Mouse (Mus musculus) megakaryocyte progenitor cell, adult 5-6 weeks (primary cell): ENCODE measurements around the gene Hdac4. TPM values are rescaled to one million over a fixed set of nuclear protein-coding genes. Genes with fewer than 3 reads are reported as not detected.

Source experiments
- ATAC-seq: replicated peaks from 2 replicates; pipeline ENCODE4 v1.8.0; 2016; ENCODE audit warnings: mild to moderate bottlenecking, moderate TSS enrichment, inconsistent platforms; ENCODE audit not compliant: poor library complexity
- total RNA-seq, 2 experiments: library from RNA; stranded (forward) in 1 of 2; stranded (reverse) in 1 of 2; fragments of 157-497, 149-512 nt in 1 of 2; fragments of 200-1000 nt in 1 of 2; gene quantifications; 2 replicates each; pipeline versions ENCODE4 v1.2.3 to v1.2.4; 2015 to 2017

Hdac4 gene
- total RNA-seq, 2 experiments from 2014 or later = 8.4 to 22.6 TPM

DNA sequence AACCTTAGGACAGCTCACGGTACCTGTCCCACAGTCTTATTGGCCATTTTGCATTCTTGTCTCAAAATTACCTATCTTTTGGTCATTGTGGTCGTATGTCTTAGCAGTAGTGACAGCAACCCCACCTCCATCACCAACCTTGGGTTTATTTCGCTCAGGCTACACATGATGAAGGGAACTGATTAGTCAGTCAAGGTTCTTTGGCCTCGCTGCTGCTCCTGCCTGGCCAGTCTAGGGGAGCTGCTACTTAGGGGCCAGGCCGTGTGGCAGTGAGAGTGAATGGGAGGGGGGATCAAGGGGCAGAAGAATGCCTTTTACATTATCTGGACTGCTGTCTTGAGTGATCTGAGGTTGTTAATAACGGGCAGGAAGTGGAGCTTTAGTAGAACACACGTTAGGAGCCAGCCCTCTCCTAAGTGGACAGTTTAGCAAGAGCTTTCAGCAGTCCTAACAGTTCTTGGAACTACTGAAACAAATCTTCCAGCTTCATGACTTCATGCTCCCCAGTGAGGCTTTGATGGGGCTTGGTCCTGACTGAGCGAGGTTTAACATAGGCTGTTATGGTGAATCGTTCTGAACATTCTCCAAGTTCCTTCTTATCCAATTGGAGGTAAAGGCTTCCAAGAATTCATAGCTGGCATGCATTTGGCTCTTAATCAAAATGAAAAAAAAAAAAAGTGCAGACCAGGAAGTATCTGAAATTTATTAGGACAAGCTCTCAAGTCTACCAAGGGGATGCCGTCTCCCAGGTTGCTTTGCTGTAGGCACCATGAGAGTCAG lies 267.8 kb downstream of the Hdac4 start:
- ATAC-seq = no peak

DNA sequence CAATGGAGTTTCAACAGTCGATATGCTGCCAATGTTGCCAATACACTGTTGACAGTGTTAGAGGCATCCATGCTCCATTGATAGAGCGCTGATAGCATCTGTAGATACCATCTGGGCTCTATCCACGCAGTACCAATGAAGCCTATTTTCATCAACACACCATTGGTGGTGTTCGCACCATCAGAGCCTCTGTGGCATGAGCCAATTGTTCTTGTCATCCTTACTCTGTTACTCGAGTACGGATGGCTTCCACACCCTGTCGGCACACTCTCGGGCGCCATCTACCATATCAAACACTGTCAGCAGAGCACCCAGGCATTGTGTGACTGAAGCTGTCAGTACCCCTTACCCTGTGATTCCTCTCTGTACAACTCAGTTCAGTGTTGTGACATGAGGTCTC lies 271.9 kb downstream of the Hdac4 start:
- no peak for ATAC-seq

DNA sequence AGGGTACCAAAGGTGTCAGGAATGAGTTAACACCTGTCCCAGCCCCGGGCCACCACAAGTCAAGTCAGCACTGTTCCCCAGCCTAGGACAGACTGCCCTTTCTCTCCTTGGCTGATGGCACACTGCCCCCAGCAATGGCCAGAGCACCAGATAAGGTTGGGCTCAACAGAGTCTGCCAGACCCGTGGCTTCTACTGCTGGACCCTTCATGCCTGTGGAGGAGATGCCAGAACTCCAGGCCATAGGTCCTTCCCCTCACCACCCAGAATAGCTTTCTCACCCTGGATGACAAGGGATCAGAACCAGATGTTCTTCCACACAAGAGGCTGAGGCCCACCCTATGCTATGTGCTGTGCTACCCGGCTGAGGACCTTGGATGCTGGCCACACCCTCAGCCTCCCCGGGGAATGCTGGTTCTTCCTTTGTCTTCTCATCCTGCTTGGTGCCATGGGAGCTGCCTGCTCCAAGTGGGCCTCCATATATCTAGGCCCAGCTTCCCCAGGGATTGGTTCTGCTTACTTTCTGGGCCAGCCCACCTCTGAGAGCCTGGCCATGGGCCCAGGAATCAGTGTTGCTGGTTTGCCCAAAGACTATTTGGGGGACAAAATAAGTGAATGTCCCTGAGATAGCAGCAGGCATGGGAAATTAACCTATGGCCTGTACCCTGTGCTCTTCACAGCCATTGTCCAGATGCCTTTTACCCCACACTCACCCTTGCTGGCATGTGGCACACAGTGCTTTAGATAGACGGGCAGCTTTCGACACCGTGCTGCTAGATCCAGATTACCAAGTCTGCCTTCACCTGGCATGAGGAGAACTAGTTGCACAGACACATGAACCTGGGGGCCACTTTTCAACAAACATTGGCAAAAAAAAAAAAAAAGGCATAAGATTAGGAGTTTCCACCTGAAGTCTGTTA lies 273.0 kb downstream of the Hdac4 start:
- no peak for ATAC-seq

DNA sequence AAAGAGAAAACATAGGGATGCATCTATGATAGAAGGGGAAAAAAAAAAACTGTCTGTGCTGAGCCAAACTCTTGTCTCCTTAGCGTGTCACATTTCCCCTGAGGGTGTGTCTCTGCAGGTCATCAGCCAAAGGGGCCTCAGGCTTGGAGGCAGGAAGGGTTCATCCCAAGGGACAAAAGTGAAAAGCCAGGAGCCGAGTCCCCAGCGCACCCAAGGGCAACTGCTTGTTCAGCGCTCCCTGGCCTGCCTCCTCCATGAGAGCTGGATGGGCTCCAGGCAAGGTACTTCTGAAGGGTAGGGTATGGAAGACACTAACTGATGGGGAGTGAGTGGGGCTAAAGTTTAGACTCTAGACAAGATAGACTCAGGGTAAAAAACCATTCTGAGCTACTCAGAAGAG lies 273.8 kb downstream of the Hdac4 start:
- no peak for ATAC-seq

DNA sequence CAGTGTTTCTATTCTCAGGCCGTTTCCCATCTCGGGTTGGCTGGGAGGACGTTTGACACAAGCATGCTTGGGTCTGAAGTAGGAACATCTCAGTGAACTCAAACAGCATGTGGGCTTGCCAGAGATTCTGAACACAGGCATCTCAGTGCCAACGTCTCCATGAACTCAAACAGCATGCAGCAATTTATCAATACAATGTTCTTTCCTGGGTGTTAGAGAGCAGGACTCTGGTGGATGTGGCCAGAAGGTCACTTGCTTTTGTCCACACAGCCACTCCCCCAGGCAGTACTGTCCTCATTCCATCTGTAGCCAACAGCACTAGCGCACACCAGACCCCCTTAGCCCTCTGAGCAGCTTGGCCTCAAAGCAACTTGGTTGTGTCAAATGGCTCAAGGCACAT lies 274.2 kb downstream of the Hdac4 start:
- no peak for ATAC-seq

DNA sequence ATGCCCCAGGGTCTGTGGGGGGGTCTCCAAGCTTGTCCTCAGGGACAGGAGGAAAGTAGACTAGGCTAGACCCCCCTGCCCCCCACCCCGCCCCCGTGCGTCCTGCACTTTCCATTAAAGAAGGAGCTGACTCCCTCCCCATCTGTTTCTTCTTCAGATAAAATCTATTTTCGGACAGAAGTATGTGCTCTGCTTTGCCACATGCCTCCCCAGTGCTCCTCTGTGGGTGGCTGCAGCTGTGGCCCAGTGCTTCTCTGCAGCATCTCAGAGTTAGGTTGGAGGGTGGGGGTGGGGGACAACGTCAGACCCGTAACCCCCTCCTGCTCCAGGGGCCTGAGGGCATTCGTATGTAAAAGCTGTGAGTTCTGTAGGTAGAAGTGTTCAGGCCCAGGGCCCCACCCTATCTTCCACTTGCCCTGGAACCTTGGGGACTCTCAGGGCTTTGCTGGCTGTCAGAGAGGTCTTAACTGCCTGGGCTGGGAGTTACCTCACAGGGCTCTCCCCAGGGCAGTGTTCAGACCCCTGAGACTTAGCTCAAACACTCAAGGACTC lies 275.4 kb downstream of the Hdac4 start:
- no peak for ATAC-seq

DNA sequence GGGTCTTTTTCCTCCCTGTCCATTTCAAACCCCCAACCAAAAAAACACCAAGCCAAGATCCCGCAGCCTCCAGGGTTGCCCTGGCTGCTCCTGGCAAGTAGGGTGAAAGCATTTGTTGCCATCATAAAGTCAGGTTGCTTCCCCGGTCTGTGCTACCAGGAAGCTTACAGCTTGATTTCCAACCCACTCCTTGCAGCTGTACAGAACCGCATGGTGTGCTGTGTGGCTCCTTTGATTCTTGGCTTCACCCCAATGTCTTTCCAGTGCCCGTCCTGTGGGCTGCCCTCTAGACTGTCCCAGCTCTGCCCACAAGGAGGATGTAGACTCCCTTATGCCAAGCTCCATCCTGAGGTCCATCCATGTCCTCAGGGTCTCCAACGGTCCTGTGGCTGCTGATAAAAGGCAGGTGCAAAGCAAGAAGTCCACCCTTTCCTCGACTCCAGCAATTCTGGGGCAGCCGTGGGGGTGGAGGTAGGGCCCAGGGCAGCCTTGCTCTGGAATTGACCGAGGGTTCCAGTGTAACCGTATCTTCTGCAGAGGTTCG lies 277.2 kb downstream of the Hdac4 start:
- no peak for ATAC-seq

DNA sequence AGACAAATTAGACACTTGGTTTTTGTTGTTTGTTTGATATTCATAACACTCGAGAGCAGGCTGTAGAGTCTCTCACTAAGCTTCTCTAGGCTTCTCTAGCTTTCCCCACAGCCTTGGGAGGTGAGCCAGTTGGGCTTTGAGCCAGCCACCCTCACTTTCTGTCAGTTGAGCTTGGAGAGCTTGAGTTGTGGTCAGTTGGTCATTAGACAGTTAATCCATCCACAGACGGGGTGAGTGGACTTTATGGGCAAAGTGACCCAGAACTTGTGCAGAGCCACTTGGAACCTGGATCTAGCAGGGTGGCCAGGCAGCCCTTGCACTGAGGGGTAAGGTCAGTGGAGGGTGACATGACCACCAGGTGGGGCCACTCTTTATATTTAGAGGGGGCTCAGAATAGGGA lies 277.9 kb downstream of the Hdac4 start:
- ATAC-seq = no peak

DNA sequence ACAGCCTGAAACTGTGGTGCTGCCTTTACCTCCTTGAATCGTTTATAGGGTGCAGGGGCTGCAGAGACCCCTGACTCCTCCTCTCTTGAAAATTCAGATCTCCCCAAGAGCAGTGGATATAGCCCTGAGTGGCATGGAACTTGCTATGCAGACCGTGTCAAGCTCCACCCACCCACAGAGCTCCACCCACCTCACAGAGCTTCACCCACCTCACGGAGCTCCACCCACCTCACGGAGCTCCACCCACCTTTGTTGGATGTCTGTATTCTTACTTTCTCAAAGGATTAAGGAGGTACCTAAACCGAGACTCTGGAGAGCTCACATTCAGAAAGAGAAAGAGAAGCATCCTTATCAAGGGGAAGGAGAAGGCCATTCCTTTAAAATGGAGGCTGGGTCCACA lies 279.5 kb downstream of the Hdac4 start:
- ATAC-seq = no peak

DNA sequence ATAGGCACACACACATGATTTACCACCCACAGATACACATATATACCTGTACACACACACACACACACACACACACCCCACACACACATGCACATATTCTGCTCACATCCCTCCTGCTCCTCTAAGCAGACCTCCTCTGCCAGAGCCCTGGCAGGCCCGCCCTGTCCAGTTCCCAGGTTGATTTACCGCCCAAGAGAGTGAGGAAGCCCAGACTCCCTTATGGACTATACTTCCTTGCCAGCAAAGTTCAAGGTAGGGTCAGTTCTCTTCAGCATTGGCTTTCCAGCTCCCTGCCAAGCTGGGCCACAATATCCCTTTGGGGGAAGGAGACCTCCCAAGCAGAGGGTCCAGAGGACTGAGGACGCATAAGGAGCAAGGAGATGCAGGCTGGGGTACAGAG lies 280.9 kb downstream of the Hdac4 start:
- ATAC-seq = no peak

DNA sequence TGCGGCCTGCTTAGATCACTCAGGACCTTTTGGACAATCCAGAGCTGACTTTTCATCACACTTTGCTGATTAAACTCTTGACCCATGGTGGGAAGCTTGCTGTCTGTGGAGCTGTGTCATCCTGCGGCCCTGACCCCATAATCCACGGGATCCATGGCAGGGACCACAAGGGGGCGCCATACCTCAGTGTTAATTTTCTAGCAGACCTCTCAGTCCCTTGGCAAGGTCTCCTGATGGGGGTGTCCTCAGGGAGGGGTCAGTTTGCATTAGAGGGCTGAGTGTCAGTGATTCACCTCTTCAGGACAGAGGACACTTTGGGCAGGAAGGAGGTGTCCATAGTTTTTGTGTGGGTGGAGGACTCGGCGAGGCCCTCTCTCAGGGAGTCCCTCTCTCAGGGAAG lies 281.6 kb downstream of the Hdac4 start:
- peak; percentile 48 for ATAC-seq

DNA sequence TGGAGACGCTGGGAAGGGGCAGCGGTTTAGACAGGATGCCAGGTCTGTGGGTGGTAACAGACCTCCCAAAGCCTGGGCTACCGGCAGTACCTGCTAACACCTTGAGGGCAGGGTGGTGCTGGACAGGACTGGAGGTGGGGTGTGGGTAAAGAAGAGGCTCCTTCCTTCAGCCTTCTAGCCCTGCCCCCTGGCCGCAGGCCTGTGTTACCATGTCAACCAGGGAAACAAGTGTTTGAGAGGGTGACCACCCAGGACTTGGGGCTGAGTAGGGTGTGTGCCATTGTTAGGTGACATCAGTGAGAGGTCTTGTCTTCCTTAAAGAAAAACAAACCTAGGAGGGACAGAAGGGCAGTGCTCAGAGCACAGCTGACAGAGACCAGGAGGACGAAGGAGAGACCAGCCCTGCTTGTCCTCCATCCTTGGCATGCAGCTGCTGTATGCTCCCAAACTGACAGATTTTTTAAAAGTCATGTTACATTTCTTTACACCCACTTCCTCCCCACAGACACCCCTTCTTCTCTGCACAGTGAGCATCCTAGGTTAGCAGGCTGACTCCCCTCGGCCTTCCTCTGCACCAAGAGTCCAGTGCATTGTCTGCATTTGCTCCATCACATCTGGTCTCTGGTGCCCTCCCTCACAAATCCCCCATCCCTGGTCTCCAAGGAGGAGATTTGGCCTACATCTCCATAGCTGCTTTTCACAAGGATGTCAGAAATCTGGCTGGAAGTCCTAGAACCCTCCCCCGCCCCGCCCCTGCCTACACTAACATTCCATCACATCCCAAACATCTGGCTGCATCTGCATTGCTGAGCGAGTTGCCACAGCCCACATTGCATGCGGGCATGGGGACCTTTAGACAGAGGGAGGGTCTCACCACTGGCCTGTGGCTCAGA lies 283.0 kb downstream of the Hdac4 start:
- no peak for ATAC-seq

DNA sequence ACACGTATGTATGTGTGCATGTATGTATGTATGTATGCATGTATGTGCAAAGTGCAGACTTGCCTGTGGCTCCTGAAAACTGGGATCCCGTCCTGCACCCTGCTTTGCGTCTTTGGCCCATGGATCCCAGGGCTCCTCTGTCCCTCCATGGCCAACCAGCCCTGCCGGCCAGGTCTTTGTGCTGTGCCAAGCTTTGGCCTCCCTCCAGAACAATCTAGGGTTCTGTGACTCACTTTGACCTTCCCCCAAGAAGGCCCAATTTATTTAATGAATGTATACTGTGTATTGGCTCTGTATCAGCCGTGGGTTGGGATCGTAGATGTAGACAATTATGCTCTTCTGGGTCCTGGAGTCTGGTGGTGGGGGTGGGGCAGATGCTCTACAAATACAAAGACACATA lies 290.2 kb downstream of the Hdac4 start:
- no peak for ATAC-seq

DNA sequence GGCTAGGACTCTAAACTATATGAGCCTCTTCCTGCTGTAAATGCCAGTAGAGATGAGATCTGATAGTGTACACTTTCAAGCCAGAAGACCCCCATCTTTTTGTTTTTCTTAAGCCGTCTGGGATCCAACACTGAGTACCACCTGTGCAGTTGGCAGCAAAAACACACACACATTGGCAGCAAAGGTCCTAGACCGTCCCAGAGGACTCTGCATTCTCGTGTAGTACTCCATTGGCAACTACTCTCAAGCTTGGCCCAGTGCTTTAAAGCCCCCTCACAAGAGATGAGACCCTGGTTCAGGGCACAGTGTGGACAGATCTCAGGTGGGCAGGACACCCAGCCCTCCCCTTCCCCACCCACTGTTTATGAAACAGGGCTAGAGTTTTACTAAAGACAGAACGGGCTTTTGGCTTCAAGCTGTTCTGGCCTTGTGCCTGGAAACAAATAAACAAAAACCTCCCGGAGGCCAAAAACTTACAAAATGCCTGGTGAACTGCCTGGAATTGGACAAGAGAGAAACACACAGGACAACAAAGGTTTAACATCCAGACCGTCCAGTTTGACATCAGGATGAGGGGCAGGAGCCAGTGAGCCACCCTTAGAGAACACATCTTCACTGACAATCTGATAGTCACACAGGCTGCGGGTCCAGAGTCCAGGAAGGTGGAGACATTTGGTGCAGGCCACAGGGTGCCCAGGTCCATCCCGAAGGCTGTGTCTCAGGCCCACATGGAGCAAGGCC lies 292.1 kb downstream of the Hdac4 start:
- no peak for ATAC-seq

DNA sequence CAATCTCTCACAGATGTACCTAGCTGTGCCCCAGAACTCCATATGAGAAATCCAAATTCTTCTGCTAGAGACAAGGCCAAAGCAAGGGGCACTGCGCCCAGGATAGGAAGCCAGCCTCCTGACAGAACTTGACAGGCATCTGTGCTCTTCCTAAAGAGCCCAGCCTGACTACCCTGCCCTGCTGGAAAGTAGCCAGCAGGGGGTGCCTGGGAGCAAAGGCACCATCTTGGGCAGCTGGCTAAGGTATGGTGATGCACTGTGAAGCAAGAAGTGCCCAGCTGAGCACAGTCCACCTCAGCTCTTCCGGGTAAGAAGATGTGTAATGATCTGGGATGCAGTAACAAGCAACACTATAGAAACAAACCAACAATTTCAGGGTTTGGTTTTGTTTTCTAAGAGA lies 298.4 kb downstream of the Hdac4 start:
- ATAC-seq = 0 out of 2 replicates have a peak, but pooled peaks have one; percentile 26

DNA sequence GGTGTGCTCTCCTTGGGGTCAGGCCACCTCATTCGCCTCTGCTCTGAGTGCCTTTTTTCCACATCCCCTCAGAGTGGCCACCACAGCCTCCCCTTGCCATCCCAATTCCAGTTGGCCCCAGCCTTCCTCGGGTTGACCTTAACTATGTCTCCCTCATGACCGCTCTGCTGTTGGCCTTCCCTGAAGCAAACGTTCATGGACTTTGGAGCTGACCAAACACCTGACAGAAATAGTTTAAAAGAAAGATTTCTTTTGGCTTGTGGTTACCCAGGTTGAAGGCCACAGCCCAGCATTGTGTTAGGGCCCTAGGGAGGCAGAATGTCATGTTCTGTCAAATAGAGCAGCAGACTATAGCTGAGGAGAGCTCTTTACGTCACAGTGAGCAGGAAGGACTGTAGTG lies 301.2 kb downstream of the Hdac4 start:
- no peak for ATAC-seq

DNA sequence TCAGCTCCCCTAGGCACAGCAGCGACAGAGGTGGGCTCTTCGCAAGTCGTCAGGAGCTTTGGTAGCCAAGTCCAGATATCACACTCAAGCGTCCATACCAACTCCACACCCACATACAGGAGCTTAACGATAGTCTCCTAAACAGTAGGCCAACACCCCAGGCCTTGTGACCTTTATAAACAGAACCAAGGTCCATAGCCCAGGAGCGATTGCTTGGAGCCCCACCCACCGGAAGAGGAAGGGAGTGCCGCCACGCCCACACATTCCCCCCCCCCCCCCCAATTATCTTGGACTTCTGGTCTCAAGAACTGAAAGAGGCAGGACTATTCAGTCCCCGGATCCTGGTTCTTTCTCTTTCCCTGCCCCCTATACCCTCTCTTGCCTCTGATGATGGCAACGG lies 301.9 kb downstream of the Hdac4 start:
- ATAC-seq = no peak

DNA sequence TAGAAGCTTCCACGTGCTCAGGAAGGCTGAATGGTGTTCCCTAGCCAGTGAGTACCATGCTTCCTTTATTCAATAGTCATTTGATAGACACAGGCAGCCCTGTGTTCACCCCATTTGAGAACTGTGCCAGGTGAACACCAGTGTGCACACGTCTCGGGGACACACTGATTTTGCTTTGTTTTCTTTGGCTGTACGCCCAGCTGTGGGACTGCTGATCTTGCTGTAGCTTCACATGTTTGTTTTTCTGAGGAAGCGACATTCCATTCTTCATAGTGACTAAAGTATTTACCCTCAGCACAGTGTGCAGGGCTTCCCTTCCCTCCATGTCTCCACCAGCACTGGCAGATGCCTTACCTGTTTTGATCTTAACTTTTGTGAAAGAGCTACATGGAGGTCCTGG lies 312.4 kb downstream of the Hdac4 start:
- ATAC-seq = no peak

DNA sequence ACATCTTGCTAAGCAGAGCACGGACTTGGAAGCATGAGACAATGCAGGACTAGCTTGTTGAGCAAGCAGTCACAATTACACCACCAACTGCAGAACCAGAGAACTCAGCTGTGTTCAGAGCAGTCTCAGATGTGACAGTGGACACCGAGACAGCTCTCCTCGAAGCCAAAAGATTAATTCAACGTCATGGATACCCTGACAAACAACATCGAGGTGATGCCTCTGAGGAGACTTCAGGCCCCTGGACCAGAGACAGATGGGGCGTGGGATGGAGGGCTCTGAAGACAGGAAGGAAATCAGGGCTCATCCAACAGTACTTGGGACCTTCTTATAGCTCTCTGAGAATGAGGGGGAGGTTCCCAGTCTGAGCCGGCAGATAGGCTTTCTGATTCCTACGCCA lies 314.6 kb downstream of the Hdac4 start:
- no peak for ATAC-seq

DNA sequence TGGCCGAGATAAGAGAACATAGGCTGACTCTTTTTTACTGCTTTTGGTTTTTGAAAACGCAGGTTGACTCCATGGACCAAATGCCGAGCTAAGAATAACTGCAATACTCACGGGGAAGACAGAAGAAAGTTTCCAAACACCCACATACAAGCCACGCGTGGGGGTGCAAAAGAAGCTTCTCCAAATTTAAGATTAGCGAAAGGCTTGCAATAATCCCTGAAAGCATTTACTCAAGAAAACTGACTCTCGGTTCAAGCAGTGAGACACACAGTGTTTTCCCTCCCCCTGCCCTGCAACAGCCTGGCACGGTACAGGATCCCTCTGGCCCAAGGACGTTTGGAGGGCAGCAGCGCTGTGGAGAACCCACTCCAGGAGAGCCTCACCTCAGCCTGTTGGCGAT lies 315.3 kb downstream of the Hdac4 start:
- no peak for ATAC-seq
